Mouse (Mus musculus) intestine, postnatal 0 days (tissue): ENCODE measurements around the gene Cd4. TPM values are rescaled to one million over a fixed set of nuclear protein-coding genes. Genes with fewer than 3 reads are reported as not detected.
A peak's percentile ranks its signal among the peaks of the same experiment; 100 is the strongest.
"Not testable (repeated sequence)": the region's sequence is repeated elsewhere in the genome, so short reads cannot be mapped to it uniquely, and the experiment has no call there.

Experiments
- ATAC-seq: fragments of 200-750 bp; cut with Nextera tagmentation; 2 replicates; pipeline ENCODE4 v1.8.0; 2017; ENCODE audit warnings: mild to moderate bottlenecking, moderate TSS enrichment, moderate library complexity
- H3K27ac ChIP-seq: fragments of 300-500 bp; sonication (generic); 2 replicates; pipeline ENCODE4 v1.5.1; 2014; ENCODE audit warnings: mild to moderate bottlenecking, low read depth, low read length, moderate library complexity
- H3K27me3 ChIP-seq: fragments of 300-500 bp; sonication (generic); replicated peaks from 2 replicates; pipeline ENCODE4 v1.6.1; 2014; ENCODE audit warnings: low read length, mixed read lengths; ENCODE audit not compliant: control insufficient read depth, insufficient read depth
- H3K36me3 ChIP-seq: fragments of 300-500 bp; sonication (generic); 2 replicates; pipeline ENCODE4 v1.6.1; 2014; ENCODE audit warnings: mild to moderate bottlenecking, moderate library complexity; ENCODE audit not compliant: control insufficient read depth, insufficient read depth
- H3K4me1 ChIP-seq: fragments of 300-500 bp; sonication (generic); replicated peaks from 2 replicates; pipeline ENCODE4 v1.6.1; 2014; ENCODE audit warnings: antibody characterized with exemption, low read length, mixed read lengths; ENCODE audit not compliant: control insufficient read depth, insufficient read depth
- H3K4me2 ChIP-seq: fragments of 300-500 bp; sonication (generic); replicated peaks from 2 replicates; pipeline ENCODE4 v1.6.1; 2014; ENCODE audit warnings: low read depth, mild to moderate bottlenecking, moderate library complexity
- H3K4me3 ChIP-seq: fragments of 300-500 bp; sonication (generic); 2 replicates; pipeline ENCODE4 v1.5.1; 2014; ENCODE audit warnings: low read depth, low read length
- H3K9ac ChIP-seq: fragments of 300-500 bp; sonication (generic); 2 replicates; pipeline ENCODE4 v1.6.1; 2014; ENCODE audit warnings: mild to moderate bottlenecking, low read depth, low read length
- H3K9me3 ChIP-seq: fragments of 300-500 bp; sonication (generic); 2 replicates; pipeline ENCODE4 v1.6.1; 2016; ENCODE audit warnings: mixed run types; ENCODE audit not compliant: control insufficient read depth
- CTCF ChIP-seq: sonication (generic); IDR thresholded peaks from 2 replicates; pipeline ENCODE4 v1.5.1; 2016; ENCODE audit warnings: low read depth, mild to moderate bottlenecking, control low read depth, antibody characterized with exemption, moderate library complexity
- WGBS: fragments of 180-500 bp; shearing (Covaris S2); extraction: QIAGEN DNeasy Blood & Tissue Kit; methylation state at CpG from one replicate; pipeline ENCODE4 v1.1.7; 2014; 5-methylcytosine and 5-hydroxymethylcytosine counted together
- polyA plus RNA-seq: library from polyadenylated mRNA; unstranded; fragments of >200 nt; fragmentation: Nextera tagmentation; extraction: Ambion mirVana; gene quantifications from 2 replicates; pipeline ENCODE4 v1.2.1, GENCODE M21; 2015

The Cd4 gene
- polyA plus RNA-seq, 1 experiment from 2014 or later: 0.83 TPM

DNA sequence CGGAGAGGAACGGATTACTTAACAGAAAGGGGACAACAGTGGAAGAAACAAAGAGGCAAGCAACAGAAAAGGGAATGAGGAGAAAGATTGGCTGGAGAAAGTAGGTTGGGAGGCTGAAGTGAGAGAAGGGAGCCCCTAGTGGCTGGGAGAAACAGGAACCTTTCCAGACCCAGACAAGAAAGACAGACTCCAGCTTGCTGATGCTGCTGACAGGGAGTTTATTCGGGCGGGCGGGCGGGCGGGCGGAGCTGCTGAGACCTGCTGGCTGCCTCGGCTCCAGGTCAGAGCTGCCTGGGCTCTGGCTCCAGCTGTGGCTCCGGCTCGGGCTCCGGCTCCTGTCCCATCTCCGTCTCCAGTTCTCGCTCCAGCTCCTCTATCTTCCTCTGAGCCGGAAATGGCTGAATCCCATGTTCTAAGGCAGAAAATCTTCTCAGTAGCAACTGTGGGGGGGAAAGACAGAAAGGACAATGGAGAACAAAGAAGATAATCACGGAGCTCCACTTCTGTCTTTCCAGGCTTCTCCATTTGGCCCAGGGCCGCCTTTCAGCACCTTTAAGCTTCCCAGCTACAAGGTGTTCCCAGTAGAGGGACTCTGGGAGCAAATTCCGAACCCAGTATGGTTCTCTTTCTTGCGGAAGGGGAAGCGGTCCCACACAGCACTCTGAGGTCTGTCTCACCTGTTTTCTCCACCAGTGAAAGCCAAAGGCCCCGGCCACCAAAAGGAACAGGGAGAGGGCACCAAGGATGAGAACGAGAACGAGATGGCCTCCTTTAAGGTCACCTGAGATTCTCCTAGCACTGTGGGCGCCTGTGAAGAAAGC, 16.4 kb upstream of the Cd4 start:
- no peaks in the 10 kb centered on the region for H3K9me3 ChIP-seq
- peak overlapping the region; percentile 86 for H3K4me2 ChIP-seq
- WGBS: 10% methylated on average over 24 of the region's 24 CpGs
- peak overlapping the region; percentile 52 for H3K4me3 ChIP-seq
- H3K36me3 ChIP-seq: no peaks in the 10 kb centered on the region
- peak overlapping the region; percentile 58 for H3K9ac ChIP-seq
- H3K4me1 ChIP-seq: no peaks in the 10 kb centered on the region
- peak; percentile 78 for ATAC-seq
- H3K27me3 ChIP-seq: peaks cover under 1% of the 10 kb centered on the region; the same call in 1 of the 2 replicates
- peak; percentile 74 for TF ChIP-seq CTCF
- peak overlapping the region; percentile 92 for H3K27ac ChIP-seq

DNA sequence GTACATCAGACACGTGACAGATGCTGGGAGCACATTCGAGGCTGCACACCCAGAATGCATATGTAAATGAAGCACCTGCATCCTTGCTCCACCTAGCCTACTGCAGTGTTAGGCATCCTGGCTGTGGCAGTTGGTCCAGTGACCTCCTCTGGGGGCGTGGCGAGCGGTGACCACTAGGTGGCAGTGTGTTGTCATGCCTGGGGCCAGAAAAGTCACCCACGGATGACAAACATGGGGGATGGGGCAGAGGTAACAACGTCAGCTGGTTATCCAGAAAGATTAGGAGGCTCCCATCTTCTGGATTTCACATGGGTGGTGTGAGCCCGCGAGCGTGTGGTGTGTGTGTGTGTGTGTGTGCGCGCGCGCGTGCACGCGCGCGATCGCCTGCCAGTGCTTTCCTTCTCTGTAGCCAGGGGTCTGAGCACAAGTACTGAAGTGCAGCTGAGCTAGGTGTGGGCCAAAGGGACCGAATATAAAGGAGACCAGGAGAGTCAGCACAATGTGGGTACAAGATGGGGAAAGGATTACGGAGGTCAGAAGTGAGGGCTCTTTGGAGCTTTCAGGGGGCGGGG, 15.6 kb upstream of the Cd4 start:
- H3K27me3 ChIP-seq: no peaks in the 10 kb centered on the region
- H3K4me2 ChIP-seq: peak overlapping the region; percentile 86
- H3K9me3 ChIP-seq: no peaks in the 10 kb centered on the region
- WGBS: under 1% methylated on average over 23 of the region's 23 CpGs
- peak overlapping the region; percentile 58; the same call in 1 of the 2 replicates for H3K9ac ChIP-seq
- H3K27ac ChIP-seq: peak overlapping the region; percentile 92
- ATAC-seq: peak; percentile 76
- no peaks in the 10 kb centered on the region for H3K4me1 ChIP-seq
- H3K4me3 ChIP-seq: peak overlapping the region; percentile 52
- H3K36me3 ChIP-seq: no peaks in the 10 kb centered on the region
- peak; percentile 99 for TF ChIP-seq CTCF

DNA sequence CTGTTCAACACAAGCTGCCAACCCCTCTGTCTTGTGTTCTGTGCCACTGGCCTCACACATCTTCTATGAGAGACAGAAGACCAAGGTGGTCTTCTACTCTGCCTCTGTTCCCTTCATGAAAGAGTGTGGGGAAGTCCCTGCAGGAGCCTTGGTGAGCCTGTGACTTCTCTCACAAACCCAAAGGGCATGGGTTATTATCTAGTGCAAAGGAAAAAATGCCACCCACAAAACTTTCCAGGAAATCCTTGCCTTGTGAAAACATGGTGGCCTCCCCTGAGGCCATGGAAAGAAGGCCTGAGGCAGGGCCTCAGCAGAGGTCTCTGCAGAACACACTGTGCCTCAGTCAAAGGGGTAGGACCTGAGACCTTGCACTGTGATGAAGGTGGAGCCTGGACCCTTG, 13.8 kb upstream of the Cd4 start:
- no peak overlapping the region for H3K4me2 ChIP-seq
- ATAC-seq: no peak
- no peaks in the 10 kb centered on the region for H3K36me3 ChIP-seq
- H3K9ac ChIP-seq: no peak overlapping the region
- no peak for TF ChIP-seq CTCF
- H3K27ac ChIP-seq: no peak overlapping the region
- no peaks in the 10 kb centered on the region for H3K9me3 ChIP-seq
- H3K4me3 ChIP-seq: no peak overlapping the region
- H3K4me1 ChIP-seq: no peaks in the 10 kb centered on the region
- no peaks in the 10 kb centered on the region for H3K27me3 ChIP-seq

DNA sequence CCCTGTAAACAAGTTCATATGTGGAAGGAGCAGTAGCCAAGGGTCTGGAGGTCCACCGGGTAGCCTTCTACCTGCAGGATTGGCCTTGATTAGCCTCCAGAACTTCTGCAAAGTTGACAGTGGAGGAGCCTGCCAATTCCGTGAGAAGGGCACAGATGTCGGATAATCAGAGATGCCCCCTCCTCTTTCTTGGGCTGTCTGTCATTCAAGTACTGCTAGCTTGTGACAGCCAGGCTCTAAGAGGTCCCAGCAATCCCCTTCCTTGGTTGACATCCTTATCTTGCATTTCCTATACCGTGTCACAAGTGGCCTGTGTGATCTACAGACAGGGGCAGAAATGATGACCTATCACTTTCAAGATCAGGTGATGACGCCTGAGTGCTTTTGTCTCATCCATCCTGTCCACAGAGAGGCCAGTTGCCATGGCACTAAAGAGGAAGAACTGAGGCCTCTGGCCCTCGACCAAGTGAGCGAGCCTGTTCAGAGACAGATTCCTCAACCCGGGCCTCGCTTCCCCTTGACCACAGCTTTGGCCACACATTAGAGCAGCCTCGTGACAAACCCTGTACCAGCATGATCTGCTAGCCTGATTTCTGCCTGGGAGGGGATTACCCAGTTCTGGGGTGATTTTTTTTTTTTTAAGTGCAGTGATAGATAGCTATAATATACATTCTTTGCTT, 12.9 kb upstream of the Cd4 start:
- H3K9ac ChIP-seq: no peak overlapping the region
- no peaks in the 10 kb centered on the region for H3K36me3 ChIP-seq
- no peak for TF ChIP-seq CTCF
- no peak overlapping the region for H3K27ac ChIP-seq
- no peak overlapping the region for H3K4me3 ChIP-seq
- no peaks in the 10 kb centered on the region for H3K27me3 ChIP-seq
- no peaks in the 10 kb centered on the region for H3K9me3 ChIP-seq
- no peak overlapping the region for H3K4me2 ChIP-seq
- H3K4me1 ChIP-seq: no peaks in the 10 kb centered on the region
- 67% methylated on average over 10 of the region's 10 CpGs for WGBS
- no peak for ATAC-seq

DNA sequence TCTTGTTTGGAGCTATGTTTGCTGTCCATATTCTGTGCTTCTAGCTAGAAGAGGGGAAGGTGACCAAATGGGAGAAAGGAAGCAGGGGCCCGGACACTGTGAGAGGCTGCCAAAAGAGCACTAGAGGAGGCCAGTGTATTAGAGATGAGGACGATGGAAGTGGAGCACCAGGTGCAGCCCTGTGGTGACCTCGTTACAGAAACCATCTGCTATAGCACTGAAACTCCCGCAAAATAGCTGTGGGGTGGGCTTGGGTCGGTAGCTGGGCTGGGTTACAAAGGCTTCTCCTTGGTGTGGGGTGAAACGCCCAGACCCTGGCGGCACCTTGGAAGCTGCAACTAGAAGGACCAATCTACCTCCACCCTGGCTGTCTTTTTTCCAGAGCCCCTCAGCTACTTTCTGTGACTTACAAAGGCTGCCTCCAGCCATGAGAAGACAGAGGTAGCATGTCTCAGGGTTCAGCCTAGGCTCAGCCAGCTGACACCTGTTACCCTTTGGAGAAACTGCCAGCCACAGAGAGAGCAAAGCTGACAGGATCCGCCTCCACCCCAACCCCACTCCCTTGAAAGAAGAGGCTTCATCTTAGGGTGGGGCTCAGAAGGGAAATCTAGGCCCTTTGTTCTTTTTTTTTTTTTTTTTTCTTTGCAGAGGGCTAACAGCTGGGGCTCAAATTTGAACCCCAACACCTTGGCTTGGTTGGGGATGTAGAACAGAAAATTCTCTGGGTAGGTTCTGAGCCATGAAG, 12.2 kb upstream of the Cd4 start:
- Histone ChIP-seq H3K27ac (no peak overlapping the region), H3K27me3 (no peaks in the 10 kb centered on the region), H3K4me3 (no peak overlapping the region), H3K4me1 (no peaks in the 10 kb centered on the region), H3K36me3 (no peaks in the 10 kb centered on the region), H3K9me3 (no peaks in the 10 kb centered on the region), H3K4me2 (no peak overlapping the region), H3K9ac (no peak overlapping the region)
- TF ChIP-seq CTCF: no peak
- WGBS: 62% methylated on average over 8 of the region's 8 CpGs
- ATAC-seq: no peak

DNA sequence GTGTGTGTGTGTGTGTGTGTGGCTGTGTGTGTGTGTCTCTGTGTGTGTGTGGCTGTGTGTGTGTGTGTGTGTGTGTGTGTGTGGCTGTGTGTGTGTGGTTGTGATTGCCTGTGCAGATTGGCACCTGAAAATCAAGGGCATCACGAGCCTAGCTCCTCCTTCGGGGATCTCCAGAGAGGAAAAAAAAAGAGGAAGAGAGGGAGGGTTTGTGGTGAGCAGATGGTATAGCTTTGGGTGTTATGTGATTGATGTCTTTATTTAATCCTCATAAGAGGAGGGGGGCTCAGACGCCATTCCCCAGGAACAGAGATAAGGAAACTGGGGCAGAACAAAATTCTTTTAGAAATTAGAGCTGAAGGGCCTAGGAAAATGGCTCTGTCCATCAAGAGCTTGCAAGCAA, 10.3 kb upstream of the Cd4 start:
- no peak overlapping the region for H3K9ac ChIP-seq
- no peak overlapping the region for H3K4me2 ChIP-seq
- WGBS: 45% methylated on average over 3 of the region's 3 CpGs
- no peak overlapping the region for H3K4me3 ChIP-seq
- no peaks in the 10 kb centered on the region for H3K36me3 ChIP-seq
- H3K27me3 ChIP-seq: no peaks in the 10 kb centered on the region
- ATAC-seq: no peak
- no peaks in the 10 kb centered on the region for H3K4me1 ChIP-seq
- H3K27ac ChIP-seq: no peak overlapping the region
- H3K9me3 ChIP-seq: no peaks in the 10 kb centered on the region
- no peak for TF ChIP-seq CTCF

DNA sequence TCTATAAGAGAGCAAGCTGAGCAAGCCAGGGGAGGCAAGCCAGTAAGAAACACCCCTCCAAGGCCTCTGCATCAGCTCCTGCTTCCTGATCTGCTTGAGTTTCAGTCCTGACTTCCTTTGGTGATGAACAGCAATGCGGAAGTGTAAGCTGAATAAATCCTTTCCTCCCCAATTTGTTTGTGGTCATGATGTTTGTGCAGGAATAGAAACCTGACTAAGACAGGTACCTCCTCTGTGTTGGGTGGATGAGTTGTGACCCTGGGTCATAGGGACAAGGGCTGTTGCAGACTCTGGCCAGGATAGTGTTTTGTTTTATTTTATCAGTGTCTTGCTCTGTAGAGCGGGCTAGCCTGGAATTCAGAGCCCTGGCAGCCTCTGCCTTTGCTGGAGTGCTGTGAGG, 6.1 kb upstream of the Cd4 start:
- not testable (repeated sequence) for H3K9ac ChIP-seq, H3K4me1 ChIP-seq, H3K9me3 ChIP-seq, H3K4me2 ChIP-seq, H3K27ac ChIP-seq, H3K4me3 ChIP-seq, H3K36me3 ChIP-seq, H3K27me3 ChIP-seq, ATAC-seq
- 89% methylated on average over 2 of the region's 2 CpGs for WGBS
